Mouse (Mus musculus) kidney, embryonic 16.5 days (tissue): ENCODE results near the gene Rpl21. TPM values are rescaled to one million over a fixed set of nuclear protein-coding genes. Genes with fewer than 3 reads are reported as not detected.

ENCODE experiments used
- ATAC-seq: fragments of 200-750 bp; cut with Nextera tagmentation; 2 replicates; pipeline ENCODE4 v1.8.0; 2017; ENCODE audit warnings: moderate TSS enrichment; ENCODE audit not compliant: low FRiP score, low TSS enrichment
- H3K27ac ChIP-seq: fragments of 300-500 bp; sonication (generic); 2 replicates; pipeline ENCODE4 v1.5.1; 2014; ENCODE audit warnings: low read length
- H3K27me3 ChIP-seq: fragments of 300-500 bp; sonication (generic); 2 replicates; pipeline ENCODE4 v1.6.1; 2014; ENCODE audit warnings: low read length, control low read depth, mixed read lengths; ENCODE audit not compliant: insufficient read depth
- H3K36me3 ChIP-seq: fragments of 300-500 bp; sonication (generic); 2 replicates; pipeline ENCODE4 v1.6.1; 2014; ENCODE audit warnings: low read length, control low read depth, mixed read lengths; ENCODE audit not compliant: insufficient read depth
- H3K4me1 ChIP-seq: fragments of 300-500 bp; sonication (generic); 2 replicates; pipeline ENCODE4 v1.6.1; 2014; ENCODE audit warnings: low read length, control low read depth, mixed read lengths; ENCODE audit not compliant: insufficient read depth
- H3K4me2 ChIP-seq: fragments of 300-500 bp; sonication (generic); replicated peaks from 2 replicates; pipeline ENCODE4 v1.6.1; 2014; ENCODE audit warnings: low read depth, low read length
- H3K4me3 ChIP-seq: fragments of 300-500 bp; sonication (generic); 2 replicates; pipeline ENCODE4 v1.5.1; 2014; ENCODE audit warnings: mild to moderate bottlenecking, low read length
- H3K9ac ChIP-seq: fragments of 300-500 bp; sonication (generic); replicated peaks from 2 replicates; pipeline ENCODE4 v1.6.1; 2014; ENCODE audit warnings: low read length
- H3K9me3 ChIP-seq: fragments of 300-500 bp; sonication (generic); 2 replicates; pipeline ENCODE4 v1.6.1; 2016; ENCODE audit warnings: low read length, control low read depth
- WGBS: fragments of 180-500 bp; shearing (Covaris S2); extraction: QIAGEN DNeasy Blood & Tissue Kit; methylation state at CpG from one replicate; pipeline ENCODE4 v1.1.7; 2014; 5-methylcytosine and 5-hydroxymethylcytosine counted together
- polyA plus RNA-seq: library from polyadenylated mRNA; unstranded; fragments of >200 nt; fragmentation: Nextera tagmentation; extraction: Ambion mirVana; gene quantifications from 2 replicates; pipeline ENCODE4 v1.2.1, GENCODE M21; 2015

Gene Rpl21
- polyA plus RNA-seq, 1 experiment from 2014 or later = 459 TPM

- WGBS = 49% methylated on average over 5 of the region's 5 CpGs
- no peak for ATAC-seq
Measured at GRCm38 (mm10) chr5:146841301-146841700, 8.6 kb downstream of the Rpl21 start.

GRCm38 (mm10) chr5:146841996-146842395, 9.3 kb downstream of the Rpl21 start:
- 80% methylated on average over 4 of the region's 4 CpGs for WGBS
- no peak for ATAC-seq
- H3K9me3 ChIP-seq = no peaks in the 10 kb centered on the region
- no peak overlapping the region for H3K27ac ChIP-seq
- no peaks in the 10 kb centered on the region for H3K27me3 ChIP-seq
- no peak overlapping the region for H3K4me2 ChIP-seq
- H3K4me1 ChIP-seq = peaks cover 25% of the 10 kb centered on the region
- H3K9ac ChIP-seq = no peak overlapping the region
- H3K4me3 ChIP-seq = no peak overlapping the region
- peaks cover 12% of the 10 kb centered on the region for H3K36me3 ChIP-seq

More at GRCm38 (mm10) chr5:146841301-146841700, 8.6 kb downstream of the Rpl21 start:
- Histone ChIP-seq H3K9ac (no peak overlapping the region), H3K4me3 (no peak overlapping the region), H3K27me3 (no peaks in the 10 kb centered on the region), H3K9me3 (no peaks in the 10 kb centered on the region), H3K27ac (0 out of 2 replicates have a peak overlapping the region, but pooled peaks have one; percentile 23), H3K4me2 (no peak overlapping the region), H3K36me3 (peaks cover 19% of the 10 kb centered on the region), H3K4me1 (peaks cover 19% of the 10 kb centered on the region)

GRCm38 (mm10) chr5:146844301-146844941, 11.7 kb downstream of the Rpl21 start:
- Histone ChIP-seq H3K9me3 (no peaks in the 10 kb centered on the region), H3K4me1 (peaks cover 30% of the 10 kb centered on the region), H3K27me3 (no peaks in the 10 kb centered on the region), H3K36me3 (peaks cover 3% of the 10 kb centered on the region; the same call in 1 of the 2 replicates), H3K27ac (peak overlapping the region; percentile 81), H3K4me3 (peak overlapping the region; percentile 70), H3K9ac (peak overlapping the region; percentile 85), H3K4me2 (peak overlapping the region; percentile 94)
- peak; percentile 25; the same call in 1 of the 2 replicates for ATAC-seq
- 8% methylated on average over 6 of the region's 6 CpGs for WGBS

- Histone ChIP-seq H3K4me3 (peak within 1 kb of the TSS; percentile 70), H3K4me1 (peaks cover 30% of the 10 kb centered on the region), H3K27me3 (no peaks in the 10 kb centered on the region), H3K9ac (peak within 1 kb of the TSS; percentile 85), H3K36me3 (peaks cover 3% of the 10 kb centered on the region; the same call in 1 of the 2 replicates), H3K4me2 (peak within 1 kb of the TSS; percentile 94), H3K27ac (peak within 1 kb of the TSS; percentile 81), H3K9me3 (no peaks in the 10 kb centered on the region)
- under 1% methylated on average over 40 of the region's 40 CpGs for WGBS
- peak; percentile 92 for ATAC-seq
Measured at GRCm38 (mm10) chr5:146844945-146845365, 12.3 kb downstream of the Rpl21 start, which contains the start of gene Rasl11a. Gene Rasl11a, plus strand, starts transcription at chr5:146845071.

GRCm38 (mm10) chr5:146846489-146846888, 13.8 kb downstream of the Rpl21 start:
- peak overlapping the region; percentile 94 for H3K4me2 ChIP-seq
- H3K9me3 ChIP-seq = no peaks in the 10 kb centered on the region
- H3K27me3 ChIP-seq = no peaks in the 10 kb centered on the region
- peaks cover 24% of the 10 kb centered on the region for H3K4me1 ChIP-seq
- peak overlapping the region; percentile 85 for H3K9ac ChIP-seq
- ATAC-seq = peak; percentile 5; the same call in 1 of the 2 replicates
- H3K4me3 ChIP-seq = peak overlapping the region; percentile 70
- peaks cover 3% of the 10 kb centered on the region; the same call in 1 of the 2 replicates for H3K36me3 ChIP-seq
- 10% methylated on average over 2 of the region's 2 CpGs for WGBS
- peak overlapping the region; percentile 81 for H3K27ac ChIP-seq

GRCm38 (mm10) chr5:146848936-146849582, 16.4 kb downstream of the Rpl21 start:
- Histone ChIP-seq H3K4me1 (peaks cover 24% of the 10 kb centered on the region), H3K27ac (no peak overlapping the region), H3K9ac (no peak overlapping the region), H3K9me3 (no peaks in the 10 kb centered on the region), H3K36me3 (peaks cover 3% of the 10 kb centered on the region; the same call in 1 of the 2 replicates), H3K4me3 (no peak overlapping the region), H3K27me3 (no peaks in the 10 kb centered on the region), H3K4me2 (no peak overlapping the region)
- 88% methylated on average over 4 of the region's 4 CpGs for WGBS
- ATAC-seq = no peak

GRCm38 (mm10) chr5:146856106-146856505, 23.4 kb downstream of the Rpl21 start:
- Histone ChIP-seq H3K4me3 (no peak overlapping the region), H3K27ac (no peak overlapping the region), H3K4me2 (no peak overlapping the region), H3K4me1 (peaks cover 8% of the 10 kb centered on the region; the same call in 1 of the 2 replicates), H3K9me3 (0 out of 2 replicates have a peak, but pooled peaks cover 3% of the 10 kb centered on the region), H3K36me3 (no peaks in the 10 kb centered on the region), H3K27me3 (no peaks in the 10 kb centered on the region), H3K9ac (no peak overlapping the region)
- no peak for ATAC-seq
- 91% methylated on average over 3 of the region's 3 CpGs for WGBS

- H3K9me3 ChIP-seq = 0 out of 2 replicates have a peak, but pooled peaks cover 3% of the 10 kb centered on the region
- H3K9ac ChIP-seq = no peak overlapping the region
- ATAC-seq = no peak
- peaks cover 19% of the 10 kb centered on the region for H3K4me1 ChIP-seq
- WGBS = 77% methylated on average over 8 of the region's 8 CpGs
- no peak overlapping the region for H3K4me3 ChIP-seq
- no peaks in the 10 kb centered on the region for H3K36me3 ChIP-seq
- no peak overlapping the region for H3K27ac ChIP-seq
- H3K27me3 ChIP-seq = no peaks in the 10 kb centered on the region
- H3K4me2 ChIP-seq = no peak overlapping the region
Measured at GRCm38 (mm10) chr5:146857620-146858019, 24.9 kb downstream of the Rpl21 start.

GRCm38 (mm10) chr5:146858772-146859171, 26.1 kb downstream of the Rpl21 start:
- H3K4me1 ChIP-seq = peaks cover 19% of the 10 kb centered on the region
- H3K27me3 ChIP-seq = no peaks in the 10 kb centered on the region
- no peak overlapping the region for H3K27ac ChIP-seq
- 0 out of 2 replicates have a peak, but pooled peaks cover 3% of the 10 kb centered on the region for H3K9me3 ChIP-seq
- no peaks in the 10 kb centered on the region for H3K36me3 ChIP-seq
- H3K9ac ChIP-seq = no peak overlapping the region
- ATAC-seq = no peak
- no peak overlapping the region for H3K4me2 ChIP-seq
- WGBS = 86% methylated on average over 9 of the region's 9 CpGs
- no peak overlapping the region for H3K4me3 ChIP-seq
